Mouse (Mus musculus) limb, embryonic 12.5 days (tissue): ENCODE results near the gene Ovca2. TPM values are rescaled to one million over a fixed set of nuclear protein-coding genes. Genes with fewer than 3 reads are reported as not detected.
"Not testable (repeated sequence)": the region's sequence is repeated elsewhere in the genome, so short reads cannot be mapped to it uniquely, and the experiment has no call there.

Source experiments
- ATAC-seq: fragments of 200-750 bp; cut with Nextera tagmentation; 2 replicates; pipeline ENCODE4 v1.8.0; 2017; ENCODE audit warnings: low read depth, moderate TSS enrichment; ENCODE audit not compliant: insufficient number of reproducible peaks, insufficient read depth, low FRiP score, low TSS enrichment
- H3K27ac ChIP-seq: fragments of 300-500 bp; sonication (generic); 2 replicates; pipeline ENCODE4 v1.5.1; 2016; ENCODE audit warnings: mild to moderate bottlenecking, moderate library complexity
- H3K27me3 ChIP-seq: fragments of 300-500 bp; sonication (generic); 2 replicates; pipeline ENCODE4 v1.6.1; 2016; ENCODE audit warnings: mild to moderate bottlenecking, moderate library complexity
- H3K36me3 ChIP-seq: fragments of 300-500 bp; sonication (generic); 2 replicates; pipeline ENCODE4 v1.6.1; 2016; ENCODE audit warnings: mild to moderate bottlenecking, moderate library complexity
- H3K4me1 ChIP-seq: fragments of 300-500 bp; sonication (generic); replicated peaks from 2 replicates; pipeline ENCODE4 v1.6.1; 2016
- H3K4me2 ChIP-seq: fragments of 300-500 bp; sonication (generic); 2 replicates; pipeline ENCODE4 v1.6.1; 2016; ENCODE audit warnings: mild to moderate bottlenecking, moderate library complexity
- H3K4me3 ChIP-seq: fragments of 300-500 bp; sonication (generic); replicated peaks from 2 replicates; pipeline ENCODE4 v1.5.1; 2016; ENCODE audit warnings: mild to moderate bottlenecking
- H3K9ac ChIP-seq: fragments of 300-500 bp; sonication (generic); replicated peaks from 2 replicates; pipeline ENCODE4 v1.6.1; 2016; ENCODE audit warnings: mild to moderate bottlenecking, moderate library complexity
- H3K9me3 ChIP-seq: fragments of 300-500 bp; sonication (generic); 2 replicates; pipeline ENCODE4 v1.6.1; 2016; ENCODE audit warnings: mild to moderate bottlenecking, moderate library complexity
- WGBS: fragments of 180-500 bp; shearing (Covaris S2); methylation state at CpG from one replicate; pipeline ENCODE4 v1.1.7; 2016; 5-methylcytosine and 5-hydroxymethylcytosine counted together
- polyA plus RNA-seq: library from polyadenylated mRNA; unstranded; fragments of >200 nt; fragmentation: Nextera tagmentation; extraction: Ambion mirVana; gene quantifications from 2 replicates; pipeline ENCODE4 v1.2.1, GENCODE M21; 2016

The Ovca2 gene
- polyA plus RNA-seq, 1 experiment from 2014 or later = 31.0 TPM

DNA sequence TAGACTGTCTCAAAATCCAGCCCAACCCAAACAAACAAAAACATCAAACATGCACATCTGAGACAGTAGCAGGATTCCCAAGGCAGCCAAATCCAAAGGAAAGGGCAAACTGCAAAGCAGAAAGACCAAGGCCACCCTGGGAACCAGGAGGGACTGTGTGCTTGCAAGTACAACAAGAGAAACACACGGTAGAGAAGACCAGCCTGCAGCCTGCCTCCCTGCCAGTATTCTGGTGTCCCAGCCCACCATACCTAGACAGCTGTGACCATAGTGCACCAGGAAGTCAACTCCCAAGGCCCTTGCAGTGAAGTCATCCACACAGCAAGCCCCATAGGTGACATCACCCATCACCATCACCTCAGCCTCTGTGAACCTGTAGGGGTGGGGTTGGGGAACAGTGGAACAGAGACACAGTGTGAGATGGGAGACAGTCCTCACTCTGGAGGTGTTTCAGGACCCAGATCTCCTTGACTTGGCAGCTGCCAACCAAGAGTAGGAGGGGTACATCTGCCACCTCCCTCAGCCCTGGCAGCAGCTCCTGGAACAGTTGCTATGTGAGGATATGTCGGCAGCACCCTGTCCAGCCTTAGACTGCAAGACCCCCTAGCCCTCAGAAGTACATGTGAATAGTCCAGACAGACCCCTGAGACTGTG, 5.4 kb upstream of the Ovca2 start:
- no peak overlapping the region for H3K4me3 ChIP-seq
- no peak overlapping the region for H3K27ac ChIP-seq
- H3K9ac ChIP-seq = no peak overlapping the region
- H3K9me3 ChIP-seq = no peaks in the 10 kb centered on the region
- H3K27me3 ChIP-seq = no peaks in the 10 kb centered on the region
- WGBS = 75% methylated on average over 2 of the region's 2 CpGs
- peaks cover 6% of the 10 kb centered on the region for H3K4me1 ChIP-seq
- H3K36me3 ChIP-seq = peaks cover 48% of the 10 kb centered on the region
- no peak for ATAC-seq
- no peak overlapping the region for H3K4me2 ChIP-seq

- Histone ChIP-seq H3K36me3 (peaks cover 40% of the 10 kb centered on the region), H3K4me1 (peaks cover 26% of the 10 kb centered on the region), H3K27ac (peak overlapping the region; percentile 80; the same call in 1 of the 2 replicates), H3K9ac (peak overlapping the region; percentile 79), H3K27me3 (peaks cover 14% of the 10 kb centered on the region), H3K4me2 (peak overlapping the region; percentile 98), H3K9me3 (no peaks in the 10 kb centered on the region), H3K4me3 (peak overlapping the region; percentile 78)
- ATAC-seq = no peak
- WGBS = 53% methylated on average over 12 of the region's 12 CpGs
Observed at GRCm38 (mm10) chr11:75178011-75178410, 624 bp downstream of the Ovca2 start.

GRCm38 (mm10) chr11:75174574-75174973, 4.1 kb downstream of the Ovca2 start:
- 67% methylated on average over 6 of the region's 6 CpGs for WGBS
- H3K9me3 ChIP-seq, H3K9ac ChIP-seq, H3K4me3 ChIP-seq, ATAC-seq, H3K4me2 ChIP-seq, H3K27ac ChIP-seq: not testable (repeated sequence)
- H3K36me3 ChIP-seq = peaks cover 15% of the 10 kb centered on the region
- peaks cover 52% of the 10 kb centered on the region for H3K4me1 ChIP-seq
- H3K27me3 ChIP-seq = peaks cover 49% of the 10 kb centered on the region

DNA sequence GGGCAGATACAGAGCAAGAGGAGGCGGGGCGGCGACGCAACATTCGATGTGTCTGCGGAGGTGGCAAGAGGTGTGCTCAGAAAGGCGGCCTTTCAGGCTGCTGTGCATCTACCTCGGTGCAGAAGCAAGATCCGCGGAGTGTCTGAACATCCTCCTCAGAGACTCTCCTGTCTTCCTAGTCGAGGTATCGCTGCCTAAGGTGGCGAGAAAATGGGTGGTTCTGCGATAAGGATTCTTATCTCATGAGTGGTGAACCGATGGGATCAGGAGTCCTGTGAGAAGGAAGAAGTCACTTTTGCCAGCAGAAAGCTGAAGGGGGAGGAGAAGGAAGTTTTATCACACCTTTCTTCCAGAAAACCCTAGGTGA, 4.9 kb downstream of the Ovca2 start:
- Histone ChIP-seq H3K27ac (no peak overlapping the region), H3K9ac (no peak overlapping the region), H3K4me1 (peaks cover 53% of the 10 kb centered on the region), H3K4me2 (peak overlapping the region; percentile 84), H3K4me3 (peak overlapping the region; percentile 73), H3K27me3 (peaks cover 57% of the 10 kb centered on the region), H3K9me3 (no peaks in the 10 kb centered on the region), H3K36me3 (peaks cover 15% of the 10 kb centered on the region)
- no peak for ATAC-seq
- WGBS = 6% methylated on average over 15 of the region's 15 CpGs

GRCm38 (mm10) chr11:75173095-75173798, 5.4 kb downstream of the Ovca2 start:
- Histone ChIP-seq H3K36me3 (peaks cover 15% of the 10 kb centered on the region), H3K4me2 (peak overlapping the region; percentile 84), H3K4me3 (peak overlapping the region; percentile 73), H3K9me3 (no peaks in the 10 kb centered on the region), H3K27me3 (peaks cover 62% of the 10 kb centered on the region), H3K9ac (peak overlapping the region; percentile 40), H3K4me1 (peaks cover 58% of the 10 kb centered on the region), H3K27ac (no peak overlapping the region)
- 1% methylated on average over 69 of the region's 71 CpGs for WGBS
- peak; percentile 53; the same call in 1 of the 2 replicates for ATAC-seq

DNA sequence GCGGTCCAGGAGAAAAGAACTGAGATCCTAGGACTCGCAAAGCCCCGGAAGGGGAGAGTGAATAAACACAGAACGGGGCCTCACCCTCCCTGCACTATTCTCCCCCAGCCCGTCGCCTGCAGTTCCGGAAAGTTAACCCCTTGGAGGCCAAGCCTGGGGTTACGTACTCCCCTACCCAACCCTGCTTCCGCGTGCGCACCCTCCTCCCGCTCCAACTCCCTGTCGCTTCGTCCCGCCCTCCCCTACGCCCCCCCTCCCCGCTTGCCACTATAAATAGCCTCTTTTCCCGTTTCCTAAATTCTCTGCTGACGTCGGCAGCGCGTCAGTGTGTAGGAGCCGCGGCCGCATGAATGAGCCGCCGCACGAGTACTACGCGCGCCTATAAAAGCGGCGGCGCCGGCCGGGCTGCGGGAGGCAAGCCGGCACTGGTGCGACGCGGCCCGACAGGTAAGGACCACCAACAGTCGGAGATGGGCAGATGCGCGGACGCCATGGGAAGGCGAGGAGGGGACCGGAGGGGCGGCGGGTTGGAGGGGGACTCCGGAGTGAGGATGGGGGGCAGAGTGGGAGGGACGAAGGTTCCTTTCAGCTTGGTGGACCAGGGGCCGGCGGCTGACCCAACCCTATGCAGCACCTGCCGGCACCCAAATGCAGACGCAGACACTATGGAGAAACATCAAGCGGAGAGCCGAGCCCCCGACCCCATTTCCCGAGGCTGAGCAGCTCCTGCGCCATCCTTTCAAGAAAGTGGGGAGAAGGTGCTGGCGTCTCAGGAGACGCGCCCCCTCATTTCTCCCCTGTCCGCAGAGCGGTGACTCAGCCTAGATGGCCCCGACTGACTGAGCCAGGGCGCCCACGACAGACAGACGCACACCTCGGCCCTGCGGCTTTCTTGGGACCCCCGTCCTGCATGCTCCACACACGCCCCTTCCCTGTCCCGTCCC, 6.2 kb downstream of the Ovca2 start:
- ATAC-seq = no peak
- peak overlapping the region; percentile 40 for H3K9ac ChIP-seq

GRCm38 (mm10) chr11:75171186-75171865, 7.3 kb downstream of the Ovca2 start:
- peaks cover 11% of the 10 kb centered on the region; the same call in 1 of the 2 replicates for H3K36me3 ChIP-seq
- peaks cover 67% of the 10 kb centered on the region for H3K4me1 ChIP-seq
- WGBS = 10% methylated on average over 17 of the region's 17 CpGs
- H3K4me2 ChIP-seq = peak overlapping the region; percentile 91
- H3K9ac ChIP-seq = no peak overlapping the region
- H3K9me3 ChIP-seq = no peaks in the 10 kb centered on the region
- peak overlapping the region; percentile 73 for H3K4me3 ChIP-seq
- peaks cover 81% of the 10 kb centered on the region for H3K27me3 ChIP-seq
- ATAC-seq = no peak
- H3K27ac ChIP-seq = no peak overlapping the region

More for the DNA sequence above, 6.2 kb downstream of the Ovca2 start:
- H3K4me3 ChIP-seq = peak overlapping the region; percentile 73
- under 1% methylated on average over 74 of the region's 75 CpGs for WGBS
- H3K4me2 ChIP-seq = peak overlapping the region; percentile 84
- H3K27ac ChIP-seq = no peak overlapping the region
- peaks cover 10% of the 10 kb centered on the region for H3K36me3 ChIP-seq
- H3K9me3 ChIP-seq = no peaks in the 10 kb centered on the region
- H3K4me1 ChIP-seq = peaks cover 56% of the 10 kb centered on the region
- H3K27me3 ChIP-seq = peaks cover 70% of the 10 kb centered on the region

- no peak overlapping the region for H3K27ac ChIP-seq
Observed at GRCm38 (mm10) chr11:75170136-75170751, 8.4 kb downstream of the Ovca2 start.

DNA sequence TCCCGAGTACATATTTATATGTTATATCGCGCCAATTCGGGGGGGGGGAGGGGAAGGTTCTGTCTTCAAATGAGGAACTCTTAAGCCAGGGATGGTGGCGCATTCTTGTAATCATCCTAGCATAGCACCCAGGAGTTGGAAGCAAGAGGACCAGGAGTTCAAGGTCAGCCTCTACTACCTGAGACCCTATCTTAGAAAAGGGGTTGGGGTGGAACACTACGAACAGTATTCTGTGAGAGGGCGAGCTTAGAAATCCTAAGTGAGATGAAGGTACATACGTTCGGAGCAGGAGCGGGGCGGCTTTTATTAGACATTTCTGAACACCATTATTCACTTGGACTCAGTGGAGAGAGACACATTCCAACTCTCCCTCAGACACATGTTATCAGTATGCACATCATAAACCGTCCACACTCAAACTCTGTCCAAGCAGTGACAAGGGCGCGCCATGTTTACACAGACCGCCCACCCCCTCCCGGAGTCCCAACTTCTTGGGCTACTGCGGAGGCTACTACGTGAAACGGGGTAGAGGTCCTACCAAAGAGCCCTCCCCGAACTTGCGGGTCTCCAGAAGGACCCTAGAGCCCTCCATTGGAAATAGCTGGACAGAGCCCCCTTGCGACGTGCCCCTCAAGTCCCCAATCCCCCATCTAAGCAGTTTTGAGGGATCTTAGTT, 9.1 kb downstream of the Ovca2 start, which contains the start of gene Hic1:
Hic1 (minus strand) TSS at position 115 of the 676 bp plus-strand sequence.
- Histone ChIP-seq H3K9me3 (no peaks in the 10 kb centered on the region), H3K27ac (peak within 1 kb of the TSS; percentile 88), H3K27me3 (peaks cover 96% of the 10 kb centered on the region), H3K4me2 (peak within 1 kb of the TSS; percentile 91), H3K4me1 (peaks cover 80% of the 10 kb centered on the region), H3K36me3 (peaks cover 28% of the 10 kb centered on the region), H3K9ac (peak within 1 kb of the TSS; percentile 82), H3K4me3 (peak within 1 kb of the TSS; percentile 73)
- WGBS = 5% methylated on average over 23 of the region's 23 CpGs
- no peak for ATAC-seq

More at GRCm38 (mm10) chr11:75170136-75170751, 8.4 kb downstream of the Ovca2 start:
- under 1% methylated on average over 38 of the region's 38 CpGs for WGBS
- H3K9ac ChIP-seq = peak overlapping the region; percentile 31; the same call in 1 of the 2 replicates
- H3K27me3 ChIP-seq = peaks cover 89% of the 10 kb centered on the region
- H3K36me3 ChIP-seq = peaks cover 21% of the 10 kb centered on the region
- H3K4me3 ChIP-seq = peak overlapping the region; percentile 73
- peak; percentile 49 for ATAC-seq
- peak overlapping the region; percentile 91 for H3K4me2 ChIP-seq
- H3K4me1 ChIP-seq = peaks cover 76% of the 10 kb centered on the region
- no peaks in the 10 kb centered on the region for H3K9me3 ChIP-seq
